Mouse (Mus musculus) lung, postnatal 0 days (tissue): Measurements from ENCODE around the gene Tekt1. TPM values are rescaled to one million over a fixed set of nuclear protein-coding genes. Genes with fewer than 3 reads are reported as not detected.

Experiments
- ATAC-seq: fragments of 200-750 bp; cut with Nextera tagmentation; 2 replicates; pipeline ENCODE4 v1.8.0; 2017; ENCODE audit warnings: moderate library complexity
- DNase-seq: peaks from one replicate; pipeline ENCODE4 v3.0.0-alpha.2; 2016; ENCODE audit warnings: low spot score
- H3K27ac ChIP-seq: fragments of 300-500 bp; sonication (generic); 2 replicates; pipeline ENCODE4 v1.5.1; 2014; ENCODE audit warnings: antibody characterized with exemption, mild to moderate bottlenecking, low read length, mixed read lengths
- H3K27me3 ChIP-seq: fragments of 300-500 bp; sonication (generic); replicated peaks from 2 replicates; pipeline ENCODE4 v1.6.1; 2014; ENCODE audit warnings: low read length, mixed read lengths; ENCODE audit not compliant: insufficient read depth
- H3K36me3 ChIP-seq: fragments of 300-500 bp; sonication (generic); 2 replicates; pipeline ENCODE4 v1.6.1; 2014; ENCODE audit warnings: low read length, mixed read lengths; ENCODE audit not compliant: insufficient read depth
- H3K4me1 ChIP-seq: fragments of 300-500 bp; sonication (generic); 2 replicates; pipeline ENCODE4 v1.6.1; 2014; ENCODE audit warnings: antibody characterized with exemption, low read depth, low read length, mixed read lengths; ENCODE audit not compliant: insufficient read depth
- H3K4me2 ChIP-seq: fragments of 300-500 bp; sonication (generic); replicated peaks from 2 replicates; pipeline ENCODE4 v1.6.1; 2014; ENCODE audit warnings: low read depth, mild to moderate bottlenecking, low read length, moderate library complexity, mixed read lengths
- H3K4me3 ChIP-seq: fragments of 300-500 bp; sonication (generic); 2 replicates; pipeline ENCODE4 v1.5.1; 2014; ENCODE audit warnings: low read depth, low read length
- H3K9ac ChIP-seq: fragments of 300-500 bp; sonication (generic); replicated peaks from 2 replicates; pipeline ENCODE4 v1.6.1; 2014; ENCODE audit warnings: low read depth, mild to moderate bottlenecking
- H3K9me3 ChIP-seq: fragments of 300-500 bp; sonication (generic); 2 replicates; pipeline ENCODE4 v1.6.1; 2016; ENCODE audit warnings: low read length, mixed read lengths
- CTCF ChIP-seq: IDR thresholded peaks from 2 replicates; pipeline ENCODE4 v1.5.1; 2016; ENCODE audit warnings: antibody characterized with exemption, mild to moderate bottlenecking
- EP300 ChIP-seq: IDR thresholded peaks from 2 replicates; pipeline ENCODE4 v1.6.1; 2016; ENCODE audit warnings: antibody characterized with exemption, mild to moderate bottlenecking, control low read depth
- WGBS: fragments of 180-500 bp; shearing (Covaris S2); extraction: QIAGEN DNeasy Blood & Tissue Kit; methylation state at CpG from one replicate; pipeline ENCODE4 v1.1.7; 2014; 5-methylcytosine and 5-hydroxymethylcytosine counted together
- polyA plus RNA-seq: library from polyadenylated mRNA; unstranded; fragments of >200 nt; fragmentation: Nextera tagmentation; extraction: Ambion mirVana; gene quantifications from 2 replicates; pipeline ENCODE4 v1.2.1, GENCODE M21; 2015

Tekt1 gene
- polyA plus RNA-seq, 1 experiment from 2014 or later, result 14.2 TPM

DNA sequence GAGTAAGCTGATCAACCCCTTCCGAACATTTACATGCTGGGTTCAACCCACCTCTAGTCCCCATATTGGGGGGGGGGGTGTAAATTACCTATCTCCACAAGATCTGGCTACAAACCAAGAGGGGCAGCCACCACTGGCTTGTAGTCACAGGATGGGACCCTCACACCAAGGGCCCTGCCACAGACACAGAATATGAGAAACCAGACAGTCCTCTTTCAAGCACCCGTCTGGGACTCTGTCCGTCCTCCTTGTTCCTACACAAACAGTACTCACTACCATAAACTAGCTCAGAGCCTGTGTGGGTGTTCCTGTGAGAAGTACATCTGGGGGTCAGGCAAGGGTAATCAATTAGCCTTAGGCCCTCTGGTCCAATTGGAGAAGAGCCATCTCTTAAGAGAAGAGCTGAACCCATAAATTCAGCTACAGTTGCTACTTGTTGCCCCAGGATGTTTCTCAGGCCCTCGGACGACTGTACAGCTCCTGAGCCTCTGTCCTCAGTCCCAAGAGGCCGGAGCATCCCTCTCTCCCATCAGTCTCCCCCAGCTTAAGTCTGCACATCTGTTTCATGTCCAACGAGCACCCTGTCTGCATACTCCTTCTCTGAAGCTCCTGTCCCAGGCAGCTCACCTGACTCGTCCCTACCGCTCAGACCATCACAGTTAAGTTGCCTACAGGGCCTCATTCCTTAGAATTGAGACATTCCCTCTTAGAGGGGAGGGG lies 46.4 kb upstream of the Tekt1 start:
- no peak for DNase-seq
- Histone ChIP-seq H3K27ac (peak overlapping the region; percentile 81), H3K9ac (peak overlapping the region; percentile 29; the same call in 1 of the 2 replicates), H3K9me3 (no peaks in the 10 kb centered on the region), H3K4me1 (peaks cover 26% of the 10 kb centered on the region; the same call in 1 of the 2 replicates), H3K4me3 (peak overlapping the region; percentile 65), H3K27me3 (no peaks in the 10 kb centered on the region), H3K4me2 (peak overlapping the region; percentile 91), H3K36me3 (no peaks in the 10 kb centered on the region)
- 26% methylated on average over 9 of the region's 9 CpGs for WGBS
- ATAC-seq, result no peak
- TF ChIP-seq CTCF (no peak), EP300 (no peak)

GRCm38 (mm10) chr11:72407574-72407973 lies 45.3 kb upstream of the Tekt1 start:
- H3K27me3 ChIP-seq, result no peaks in the 10 kb centered on the region
- H3K9me3 ChIP-seq, result no peaks in the 10 kb centered on the region
- ATAC-seq, result no peak
- H3K9ac ChIP-seq, result no peak overlapping the region
- H3K27ac ChIP-seq, result peak overlapping the region; percentile 81; the same call in 1 of the 2 replicates
- peak overlapping the region; percentile 91 for H3K4me2 ChIP-seq
- no peak for DNase-seq
- no peaks in the 10 kb centered on the region for H3K36me3 ChIP-seq
- H3K4me1 ChIP-seq, result peaks cover 21% of the 10 kb centered on the region; the same call in 1 of the 2 replicates
- WGBS, result 11% methylated on average over 7 of the region's 7 CpGs
- H3K4me3 ChIP-seq, result peak overlapping the region; percentile 65; the same call in 1 of the 2 replicates
- TF ChIP-seq EP300, result no peak
- TF ChIP-seq CTCF, result no peak

DNA sequence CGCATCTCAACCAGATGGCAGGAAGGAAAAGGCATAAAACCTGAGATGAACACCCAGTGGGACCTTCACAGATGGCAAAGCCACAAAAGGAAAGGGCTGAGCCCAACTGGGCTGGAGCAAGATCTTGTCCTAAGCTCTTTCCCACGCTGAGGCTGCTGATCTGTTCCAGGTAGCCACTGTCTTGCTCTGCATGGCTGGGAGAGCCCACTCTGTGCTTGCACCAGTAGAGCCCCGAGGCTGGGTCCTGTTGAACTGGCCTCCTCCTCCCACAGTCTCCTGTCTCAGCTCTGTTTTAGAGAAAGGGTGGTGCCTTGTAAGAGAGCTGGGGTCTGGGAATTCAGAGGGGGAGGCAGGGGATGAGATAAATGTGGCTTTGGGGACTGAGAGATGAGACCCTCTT lies 44.8 kb upstream of the Tekt1 start:
- whole genome bisulfite sequencing, result 27% methylated on average over 3 of the region's 3 CpGs
- no peaks in the 10 kb centered on the region for H3K27me3 ChIP-seq
- H3K36me3 ChIP-seq, result no peaks in the 10 kb centered on the region
- ATAC-seq (no peak), DNase-seq (no peak)
- H3K4me1 ChIP-seq, result peaks cover 21% of the 10 kb centered on the region; the same call in 1 of the 2 replicates
- H3K9ac ChIP-seq, result no peak overlapping the region
- H3K4me2 ChIP-seq, result peak overlapping the region; percentile 91
- H3K9me3 ChIP-seq, result no peaks in the 10 kb centered on the region
- no peak for TF ChIP-seq CTCF
- TF ChIP-seq EP300, result no peak
- peak overlapping the region; percentile 81 for H3K27ac ChIP-seq
- H3K4me3 ChIP-seq, result peak overlapping the region; percentile 12; the same call in 1 of the 2 replicates

DNA sequence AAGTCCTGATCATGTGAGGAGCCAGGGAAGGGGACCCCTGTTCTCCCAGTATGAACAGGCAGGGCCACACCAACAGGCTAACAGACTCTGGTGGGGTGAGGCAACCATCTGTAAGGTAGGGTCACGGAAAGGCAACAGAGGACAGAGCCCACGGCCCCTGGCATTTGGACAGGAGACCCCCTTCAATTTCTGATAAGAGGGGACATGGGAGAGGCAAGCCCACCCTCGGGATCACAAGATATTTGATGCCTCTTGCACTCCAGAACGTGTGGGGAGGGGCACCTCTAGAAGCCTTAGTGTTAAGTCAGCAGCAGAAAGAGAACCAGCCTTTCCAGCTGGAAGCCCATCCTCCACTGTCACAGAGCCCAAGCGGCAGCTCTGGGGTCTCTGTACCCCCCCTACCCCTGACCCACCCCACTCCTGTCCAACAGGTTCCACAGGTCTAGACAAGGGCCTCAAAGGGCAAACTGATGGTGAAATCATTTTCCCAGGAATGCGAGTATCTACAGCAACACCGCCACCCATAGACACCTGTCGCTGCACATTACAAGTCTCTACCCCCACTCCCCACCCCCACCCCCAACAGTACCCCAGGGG lies 43.9 kb upstream of the Tekt1 start:
- peak overlapping the region; percentile 91 for H3K4me2 ChIP-seq
- no peak overlapping the region for H3K4me3 ChIP-seq
- WGBS, result 41% methylated on average over 7 of the region's 8 CpGs
- no peaks in the 10 kb centered on the region; the same call in 1 of the 2 replicates for H3K36me3 ChIP-seq
- no peaks in the 10 kb centered on the region for H3K27me3 ChIP-seq
- peak; percentile 71 for DNase-seq
- no peak overlapping the region for H3K9ac ChIP-seq
- H3K9me3 ChIP-seq, result no peaks in the 10 kb centered on the region
- TF ChIP-seq CTCF, result no peak
- peak; percentile 36 for ATAC-seq
- H3K4me1 ChIP-seq, result peaks cover 21% of the 10 kb centered on the region; the same call in 1 of the 2 replicates
- peak overlapping the region; percentile 81; the same call in 1 of the 2 replicates for H3K27ac ChIP-seq

- Histone ChIP-seq H3K36me3 (no peaks in the 10 kb centered on the region; the same call in 1 of the 2 replicates), H3K4me2 (no peak overlapping the region), H3K4me3 (no peak overlapping the region), H3K27me3 (no peaks in the 10 kb centered on the region), H3K27ac (peak overlapping the region; percentile 51; the same call in 1 of the 2 replicates), H3K9ac (no peak overlapping the region), H3K4me1 (peaks cover 21% of the 10 kb centered on the region; the same call in 1 of the 2 replicates), H3K9me3 (no peaks in the 10 kb centered on the region)
- no peak for ATAC-seq
- DNase-seq, result no peak
- WGBS, result 45% methylated on average over 4 of the region's 4 CpGs
- TF ChIP-seq EP300 (no peak), CTCF (no peak)
Observed at GRCm38 (mm10) chr11:72405532-72405931, 43.3 kb upstream of the Tekt1 start.

GRCm38 (mm10) chr11:72402969-72403368 lies 40.7 kb upstream of the Tekt1 start:
- Histone ChIP-seq H3K4me1 (peaks cover 23% of the 10 kb centered on the region; the same call in 1 of the 2 replicates), H3K9me3 (no peaks in the 10 kb centered on the region), H3K9ac (no peak overlapping the region), H3K36me3 (peaks cover 4% of the 10 kb centered on the region), H3K4me3 (no peak overlapping the region), H3K27me3 (no peaks in the 10 kb centered on the region), H3K27ac (no peak overlapping the region), H3K4me2 (no peak overlapping the region)
- DNase-seq (no peak), ATAC-seq (no peak)
- TF ChIP-seq CTCF, result no peak
- no peak for TF ChIP-seq EP300
- 77% methylated on average over 11 of the region's 12 CpGs for WGBS
